Mouse (Mus musculus): ENCODE data around the gene Ccdc182. TPM values are rescaled to one million over a fixed set of nuclear protein-coding genes. Genes with fewer than 3 reads are reported as not detected.

The Ccdc182 gene
- polyA plus RNA-seq, 1 experiment: 0.61 TPM

DNA sequence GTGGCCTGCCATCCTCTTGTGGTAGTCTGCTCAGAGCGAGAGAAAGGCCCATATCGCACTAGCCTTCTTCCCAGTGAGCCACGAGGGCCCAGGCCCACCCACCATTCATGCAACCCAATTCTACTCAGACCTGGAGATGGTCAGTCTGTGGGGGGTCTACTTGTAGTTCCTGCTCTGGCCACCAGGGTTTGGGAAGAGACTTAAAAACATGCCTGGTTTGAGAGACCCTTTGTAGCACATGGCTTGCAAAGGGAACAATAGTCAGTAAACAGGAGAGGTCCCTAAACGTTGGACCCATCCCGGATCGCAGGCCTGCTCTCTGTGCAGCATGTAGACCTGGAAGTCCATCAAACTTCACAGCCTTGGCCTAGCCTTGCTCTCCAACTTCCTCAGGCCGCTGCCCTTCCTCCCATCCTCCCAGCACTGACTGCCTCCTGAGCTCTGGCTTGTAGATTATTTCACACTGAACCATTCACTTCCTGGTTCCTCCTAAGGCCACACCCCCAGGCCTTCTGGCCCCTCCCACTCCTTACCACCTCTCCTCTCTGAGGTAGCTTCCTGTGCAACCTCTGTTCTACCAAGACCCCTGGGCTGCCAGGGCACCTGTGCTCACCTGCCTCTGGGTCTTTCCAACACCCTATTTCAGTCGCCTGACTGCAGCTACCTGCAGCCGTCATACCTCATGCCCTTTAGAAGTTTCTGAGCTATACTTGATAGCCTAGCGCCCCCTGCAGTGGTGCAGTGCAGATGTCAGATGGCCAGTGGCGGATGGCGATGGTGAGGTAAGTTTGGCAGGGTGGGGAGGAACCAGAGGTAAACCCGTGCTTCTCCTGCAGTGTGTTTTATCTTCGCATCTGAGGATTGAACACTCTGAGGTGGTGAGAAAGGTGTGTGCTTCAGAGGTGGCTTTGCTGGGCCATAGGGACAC lies 14.0 kb downstream of the Ccdc182 start:
- Histone ChIP-seq H3K4me1 (ENCODE audit: control insufficient read depth, insufficient read depth, low read length) (no peaks in the 10 kb centered on the region), H3K4me3 (ENCODE audit: insufficient read depth, low read depth, low read length) (no peak overlapping the region), H3K27ac (ENCODE audit: insufficient read depth, low read depth, low read length) (no peak overlapping the region), H3K36me3 (ENCODE audit: control insufficient read depth, insufficient read depth, low read length) (no peaks in the 10 kb centered on the region), H3K27me3 (replicated peaks; ENCODE audit: control insufficient read depth, insufficient read depth, low read length) (no peaks in the 10 kb centered on the region)
- 90% methylated on average over 14 of the region's 14 CpGs for WGBS
- TF ChIP-seq POLR2A (IDR thresholded peaks at IDR 0.05; ENCODE audit: low read depth, low read length) (no peak), CTCF (conservative IDR thresholded peaks at IDR 0.05; ENCODE audit: insufficient read depth, insufficient read length, low read depth, low read length) (peak; percentile 25; the same call in 1 of the 2 replicates)
- no peak for DNase-seq

DNA sequence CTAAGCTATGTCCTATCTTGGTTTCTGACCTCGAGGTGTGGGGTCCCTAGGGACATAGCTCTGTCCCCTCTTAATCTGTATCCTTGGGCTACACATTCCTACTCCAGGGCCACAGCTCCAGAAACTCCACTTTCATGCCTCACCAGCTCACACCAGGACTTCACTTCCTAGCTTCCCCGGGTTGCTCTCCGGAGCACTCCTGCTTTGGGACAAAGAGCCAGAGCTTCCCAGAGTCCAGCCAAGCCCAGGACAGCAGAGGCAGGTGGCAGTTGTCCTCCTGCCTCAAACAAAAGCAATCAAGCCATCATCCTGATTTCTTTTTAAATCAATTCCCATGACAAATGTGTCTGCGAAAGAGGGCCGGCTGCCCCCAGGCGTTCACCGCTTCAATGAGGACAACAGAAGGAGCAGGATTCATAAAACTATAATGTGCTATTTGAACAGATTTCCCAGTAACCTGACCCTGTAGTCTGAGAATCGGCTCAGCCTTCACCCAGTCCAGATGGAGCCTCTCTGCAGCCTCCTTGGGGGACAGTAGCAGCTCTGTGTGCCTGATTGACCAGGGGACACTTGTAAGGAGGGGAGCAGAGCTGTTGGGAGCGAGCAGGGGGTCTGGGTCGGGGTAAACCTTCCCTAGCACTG lies 15.3 kb downstream of the Ccdc182 start:
- H3K27me3 ChIP-seq (replicated peaks; ENCODE audit: control insufficient read depth, insufficient read depth, low read length): no peaks in the 10 kb centered on the region
- no peaks in the 10 kb centered on the region for H3K36me3 ChIP-seq (ENCODE audit: control insufficient read depth, insufficient read depth, low read length)
- no peaks in the 10 kb centered on the region for H3K4me1 ChIP-seq (ENCODE audit: control insufficient read depth, insufficient read depth, low read length)
- 60% methylated on average over 10 of the region's 10 CpGs for WGBS
- no peak for TF ChIP-seq POLR2A (IDR thresholded peaks at IDR 0.05; ENCODE audit: low read depth, low read length)
- no peak for TF ChIP-seq CTCF (conservative IDR thresholded peaks at IDR 0.05; ENCODE audit: insufficient read depth, insufficient read length, low read depth, low read length)
- no peak for DNase-seq
- H3K27ac ChIP-seq (ENCODE audit: insufficient read depth, low read depth, low read length): no peak overlapping the region
- no peak overlapping the region for H3K4me3 ChIP-seq (ENCODE audit: insufficient read depth, low read depth, low read length)

DNA sequence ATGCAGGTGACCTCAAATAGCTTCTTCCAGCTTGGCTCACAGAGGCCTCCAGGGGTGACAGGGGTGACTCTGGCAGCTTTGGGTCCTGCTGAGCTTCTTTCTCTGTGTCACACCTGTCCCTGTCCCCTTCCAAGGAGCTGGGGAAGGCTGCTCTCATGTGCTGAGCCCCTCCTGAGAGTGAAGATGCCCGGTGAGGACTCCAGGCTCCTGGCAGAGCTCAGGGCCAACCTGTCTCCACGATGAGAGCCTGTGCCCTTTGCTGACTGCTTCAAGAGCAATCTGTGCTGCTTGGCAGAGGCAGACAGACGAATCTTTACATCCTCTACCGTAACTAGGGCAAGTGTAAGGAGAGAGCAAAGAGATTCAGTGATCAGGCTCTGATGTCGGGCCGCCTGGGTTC lies 16.9 kb downstream of the Ccdc182 start:
- no peaks in the 10 kb centered on the region for H3K4me1 ChIP-seq (ENCODE audit: control insufficient read depth, insufficient read depth, low read length)
- WGBS: 90% methylated on average over 6 of the region's 6 CpGs

DNA sequence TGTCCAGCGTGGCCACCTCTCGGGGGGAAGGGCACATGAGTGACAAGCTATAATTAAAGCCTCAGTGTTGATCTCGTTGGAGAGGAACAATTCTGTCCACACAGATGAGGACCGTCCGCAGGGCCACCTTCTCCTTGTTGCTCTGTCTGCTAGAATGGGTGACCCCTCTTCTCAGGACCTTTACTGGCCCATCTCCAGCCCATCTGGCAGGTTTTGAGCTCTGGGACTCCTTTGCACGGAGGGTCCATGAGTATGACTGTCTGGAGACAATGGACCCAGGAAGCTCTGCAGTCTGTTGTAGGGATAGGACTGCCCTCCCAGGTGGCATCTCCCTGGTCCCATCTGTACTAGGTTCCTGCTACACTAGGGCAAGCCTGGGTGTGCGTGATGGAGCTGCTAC lies 17.7 kb downstream of the Ccdc182 start:
- 88% methylated on average over 7 of the region's 7 CpGs for WGBS
- H3K27me3 ChIP-seq (replicated peaks; ENCODE audit: control insufficient read depth, insufficient read depth, low read length): no peaks in the 10 kb centered on the region
- TF ChIP-seq POLR2A (IDR thresholded peaks at IDR 0.05; ENCODE audit: low read depth, low read length) (no peak), CTCF (conservative IDR thresholded peaks at IDR 0.05; ENCODE audit: insufficient read depth, insufficient read length, low read depth, low read length) (no peak)

More for the DNA sequence above, 16.9 kb downstream of the Ccdc182 start:
- TF ChIP-seq CTCF (conservative IDR thresholded peaks at IDR 0.05; ENCODE audit: insufficient read depth, insufficient read length, low read depth, low read length) (no peak), POLR2A (IDR thresholded peaks at IDR 0.05; ENCODE audit: low read depth, low read length) (no peak)
- Histone ChIP-seq H3K4me3 (ENCODE audit: insufficient read depth, low read depth, low read length) (no peak overlapping the region), H3K27me3 (replicated peaks; ENCODE audit: control insufficient read depth, insufficient read depth, low read length) (no peaks in the 10 kb centered on the region), H3K27ac (ENCODE audit: insufficient read depth, low read depth, low read length) (no peak overlapping the region), H3K36me3 (ENCODE audit: control insufficient read depth, insufficient read depth, low read length) (no peaks in the 10 kb centered on the region)
- no peak for DNase-seq

DNA sequence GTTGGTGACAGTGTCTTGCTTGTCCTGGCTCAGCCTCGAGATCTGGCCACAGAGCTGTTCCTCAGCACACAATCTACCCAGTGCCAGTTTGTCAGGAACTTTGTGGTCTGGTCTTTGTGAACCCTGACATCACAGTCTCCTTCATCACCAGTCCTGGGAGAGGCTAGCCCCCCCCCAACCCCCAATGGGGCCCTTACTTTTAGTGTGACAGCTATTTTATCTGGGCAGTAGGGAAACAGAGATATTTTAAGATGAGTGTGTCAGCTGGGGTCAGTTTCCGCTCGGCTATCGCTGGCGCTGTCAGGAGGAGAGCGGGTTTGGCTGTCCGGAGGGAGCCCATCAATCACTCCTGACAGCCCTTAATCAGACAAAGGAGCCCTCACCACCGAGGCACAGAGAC lies 19.7 kb downstream of the Ccdc182 start:
- Histone ChIP-seq H3K27ac (ENCODE audit: insufficient read depth, low read depth, low read length) (no peak overlapping the region), H3K36me3 (ENCODE audit: control insufficient read depth, insufficient read depth, low read length) (no peaks in the 10 kb centered on the region), H3K27me3 (replicated peaks; ENCODE audit: control insufficient read depth, insufficient read depth, low read length) (no peaks in the 10 kb centered on the region), H3K4me3 (ENCODE audit: insufficient read depth, low read depth, low read length) (no peak overlapping the region), H3K4me1 (ENCODE audit: control insufficient read depth, insufficient read depth, low read length) (no peaks in the 10 kb centered on the region)
- TF ChIP-seq POLR2A (IDR thresholded peaks at IDR 0.05; ENCODE audit: low read depth, low read length): no peak
- no peak for TF ChIP-seq CTCF (conservative IDR thresholded peaks at IDR 0.05; ENCODE audit: insufficient read depth, insufficient read length, low read depth, low read length)
- DNase-seq: peak; percentile 53
- WGBS: 29% methylated on average over 8 of the region's 8 CpGs

More for the DNA sequence above, 17.7 kb downstream of the Ccdc182 start:
- Histone ChIP-seq H3K4me3 (ENCODE audit: insufficient read depth, low read depth, low read length) (no peak overlapping the region), H3K36me3 (ENCODE audit: control insufficient read depth, insufficient read depth, low read length) (no peaks in the 10 kb centered on the region), H3K4me1 (ENCODE audit: control insufficient read depth, insufficient read depth, low read length) (no peaks in the 10 kb centered on the region), H3K27ac (ENCODE audit: insufficient read depth, low read depth, low read length) (no peak overlapping the region)
- no peak for DNase-seq

DNA sequence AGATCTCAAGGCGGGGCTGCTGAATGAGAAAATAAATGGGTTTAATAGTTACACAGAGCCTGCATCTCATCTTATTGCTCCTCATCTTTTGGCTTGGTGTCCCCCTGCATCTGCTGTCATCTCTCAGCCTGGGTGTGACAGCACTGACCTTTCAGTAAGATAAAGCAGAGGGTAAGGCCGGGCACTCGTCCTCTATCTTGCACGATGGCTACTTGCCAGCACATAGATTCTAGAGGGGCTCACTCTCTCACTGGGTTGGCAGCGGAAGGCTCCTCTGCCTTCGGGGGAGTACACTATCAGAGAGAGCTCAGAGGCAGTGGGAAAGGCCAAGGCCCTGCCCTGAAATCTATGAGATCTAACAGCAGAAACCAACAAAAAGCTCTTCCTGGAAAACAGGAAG lies 20.6 kb downstream of the Ccdc182 start:
- Histone ChIP-seq H3K4me3 (ENCODE audit: insufficient read depth, low read depth, low read length) (no peak overlapping the region), H3K27ac (ENCODE audit: insufficient read depth, low read depth, low read length) (no peak overlapping the region), H3K36me3 (ENCODE audit: control insufficient read depth, insufficient read depth, low read length) (no peaks in the 10 kb centered on the region), H3K4me1 (ENCODE audit: control insufficient read depth, insufficient read depth, low read length) (no peaks in the 10 kb centered on the region), H3K27me3 (replicated peaks; ENCODE audit: control insufficient read depth, insufficient read depth, low read length) (no peaks in the 10 kb centered on the region)
- 68% methylated on average over 6 of the region's 6 CpGs for WGBS
- no peak for DNase-seq
- TF ChIP-seq POLR2A (IDR thresholded peaks at IDR 0.05; ENCODE audit: low read depth, low read length): no peak
- no peak for TF ChIP-seq CTCF (conservative IDR thresholded peaks at IDR 0.05; ENCODE audit: insufficient read depth, insufficient read length, low read depth, low read length)

DNA sequence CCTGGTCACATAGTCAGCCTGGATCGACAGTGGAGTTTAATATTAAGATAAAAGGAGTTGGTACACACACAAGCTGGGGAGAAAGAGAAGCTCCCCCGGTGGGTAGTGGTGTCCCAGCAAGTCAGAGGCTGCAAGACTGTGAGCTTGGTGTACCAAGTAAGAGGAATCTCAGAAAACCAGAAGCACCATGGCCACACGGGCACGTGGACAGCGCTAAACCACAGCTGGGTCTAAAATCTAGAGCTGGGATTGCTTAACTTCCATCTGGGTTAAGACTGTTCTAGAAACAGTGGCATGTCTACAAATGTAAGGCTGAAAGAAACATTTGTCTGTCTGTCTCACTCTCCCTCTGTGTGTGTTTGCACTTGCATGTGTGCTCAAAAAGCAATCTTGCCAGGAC lies 21.5 kb downstream of the Ccdc182 start:
- no peaks in the 10 kb centered on the region for H3K36me3 ChIP-seq (ENCODE audit: control insufficient read depth, insufficient read depth, low read length)
- no peaks in the 10 kb centered on the region for H3K27me3 ChIP-seq (replicated peaks; ENCODE audit: control insufficient read depth, insufficient read depth, low read length)
- H3K4me1 ChIP-seq (ENCODE audit: control insufficient read depth, insufficient read depth, low read length): no peaks in the 10 kb centered on the region
- H3K27ac ChIP-seq (ENCODE audit: insufficient read depth, low read depth, low read length): no peak overlapping the region
- DNase-seq: no peak
- 90% methylated on average over 5 of the region's 5 CpGs for WGBS
- TF ChIP-seq CTCF (conservative IDR thresholded peaks at IDR 0.05; ENCODE audit: insufficient read depth, insufficient read length, low read depth, low read length): no peak
- no peak for TF ChIP-seq POLR2A (IDR thresholded peaks at IDR 0.05; ENCODE audit: low read depth, low read length)
- H3K4me3 ChIP-seq (ENCODE audit: insufficient read depth, low read depth, low read length): no peak overlapping the region

Data from kidney, adult 2 months (tissue).